Mouse (Mus musculus): ENCODE measurements around the gene Dnajc7. TPM values are rescaled to one million over a fixed set of nuclear protein-coding genes. Genes with fewer than 3 reads are reported as not detected.
"Not testable (repeated sequence)": the region's sequence is repeated elsewhere in the genome, so short reads cannot be mapped to it uniquely, and the experiment has no call there.

Gene Dnajc7
- total RNA-seq, 2 experiments from 2014 or later, result 158 TPM

- intact Hi-C loops (cut with DNase I), result no loop called here
- DNase-seq, result no peak
Observed at GRCm38 (mm10) chr11:100561748-100562147, 58.2 kb downstream of the Dnajc7 start.

DNA sequence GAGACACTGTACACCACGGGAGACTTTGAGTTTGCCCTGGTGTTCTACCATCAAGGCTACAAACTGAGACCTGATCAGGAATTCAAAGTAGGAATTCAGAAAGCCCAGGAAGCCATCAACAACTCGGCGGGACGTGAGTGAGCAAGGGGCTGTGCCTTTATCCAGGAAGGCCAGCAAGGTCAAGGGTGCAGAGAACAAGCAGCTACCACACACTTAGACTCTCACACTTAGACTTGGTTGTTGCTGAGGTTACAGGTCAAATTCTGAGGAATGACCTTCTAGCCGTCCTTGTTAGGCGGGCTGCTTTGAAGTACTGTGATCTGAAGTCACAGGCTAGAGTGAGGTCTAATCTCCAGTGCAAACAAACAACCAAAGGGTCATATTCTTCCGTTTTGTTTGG lies 60.5 kb downstream of the Dnajc7 start:
- no peak for DNase-seq
- intact Hi-C loops (cut with DNase I), result loop anchor here (2.0 to 5.0 kb wide), 3 partner anchors 73 to 197 kb away; no protein-coding TSS in a partner anchor

GRCm38 (mm10) chr11:100557563-100557962 lies 62.4 kb downstream of the Dnajc7 start:
- intact Hi-C loops (cut with DNase I), result loop anchor here (5.0 kb wide), 2 partner anchors 130 to 195 kb away; no protein-coding TSS in a partner anchor
- no peak for DNase-seq

GRCm38 (mm10) chr11:100555583-100555982 lies 64.4 kb downstream of the Dnajc7 start:
- intact Hi-C loops (cut with DNase I), result loop anchor here (2.0 to 5.0 kb wide), 3 partner anchors 43 to 193 kb away; no protein-coding TSS in a partner anchor
- peak; percentile 44 to 69 for DNase-seq

DNA sequence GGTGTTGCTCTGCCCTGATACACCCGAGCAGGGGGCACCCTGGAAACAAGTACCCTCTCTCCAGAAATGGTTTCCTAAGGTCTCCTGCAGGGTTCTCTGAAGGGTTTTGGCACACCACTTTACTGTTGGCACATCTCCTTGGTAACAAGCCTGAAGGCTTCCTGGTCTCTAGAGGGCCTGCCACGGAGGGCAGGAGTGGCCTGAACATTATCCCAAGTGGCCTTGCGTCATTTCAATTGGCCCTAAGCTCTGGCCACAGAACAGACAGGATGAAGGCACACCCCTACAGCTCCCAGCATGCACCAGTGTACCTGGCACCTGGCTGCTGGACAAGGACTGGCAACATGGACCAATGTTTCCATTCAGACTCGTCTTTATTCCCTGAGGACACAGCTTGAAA lies 67.1 kb downstream of the Dnajc7 start:
- intact Hi-C loops (cut with DNase I), result no loop called here
- no peak for DNase-seq

DNA sequence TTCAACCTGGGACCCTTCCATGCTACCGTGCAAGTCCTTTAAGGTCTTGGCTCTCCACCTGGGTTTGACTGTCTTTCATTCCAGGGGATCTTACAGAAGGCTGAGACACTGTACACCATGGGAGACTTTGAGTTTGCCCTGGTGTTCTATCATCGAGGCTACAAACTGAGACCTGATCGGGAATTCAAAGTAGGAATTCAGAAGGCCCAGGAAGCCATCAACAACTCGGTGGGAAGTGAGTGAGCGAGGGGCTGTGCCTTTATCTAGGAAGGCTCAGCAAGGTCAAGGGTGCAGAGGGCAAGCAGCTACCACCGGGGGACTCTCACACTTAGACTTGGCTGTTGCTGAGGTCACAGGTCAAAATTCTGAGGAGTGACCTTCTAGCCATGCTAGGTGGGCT lies 69.9 kb downstream of the Dnajc7 start:
- DNase-seq, result no peak
- intact Hi-C loops (cut with DNase I), result no loop called here

GRCm38 (mm10) chr11:100549466-100549865 lies 70.5 kb downstream of the Dnajc7 start:
- DNase-seq, result no peak
- intact Hi-C loops (cut with DNase I), result no loop called here

DNA sequence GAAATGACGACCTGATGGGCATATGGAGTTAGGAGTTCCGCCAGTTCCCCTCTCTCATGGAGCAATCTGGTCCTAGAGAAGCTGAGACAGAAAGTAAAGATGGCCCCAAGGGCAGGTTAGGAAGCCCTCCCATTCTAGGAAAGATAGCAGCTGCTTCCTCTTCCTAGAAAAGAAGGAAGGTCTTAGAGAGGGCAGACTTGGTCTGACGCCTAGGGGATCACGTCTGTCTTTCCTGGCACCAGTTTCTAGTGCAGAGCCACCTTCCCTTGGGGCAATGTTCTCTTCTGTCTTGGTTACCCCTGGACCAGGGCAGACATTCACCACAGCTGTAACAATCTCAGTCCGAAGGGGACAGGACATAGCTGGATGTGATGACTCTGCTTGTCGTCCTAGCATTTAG lies 71.8 kb downstream of the Dnajc7 start:
- no peak for DNase-seq
- intact Hi-C loops (cut with DNase I), result no loop called here

DNA sequence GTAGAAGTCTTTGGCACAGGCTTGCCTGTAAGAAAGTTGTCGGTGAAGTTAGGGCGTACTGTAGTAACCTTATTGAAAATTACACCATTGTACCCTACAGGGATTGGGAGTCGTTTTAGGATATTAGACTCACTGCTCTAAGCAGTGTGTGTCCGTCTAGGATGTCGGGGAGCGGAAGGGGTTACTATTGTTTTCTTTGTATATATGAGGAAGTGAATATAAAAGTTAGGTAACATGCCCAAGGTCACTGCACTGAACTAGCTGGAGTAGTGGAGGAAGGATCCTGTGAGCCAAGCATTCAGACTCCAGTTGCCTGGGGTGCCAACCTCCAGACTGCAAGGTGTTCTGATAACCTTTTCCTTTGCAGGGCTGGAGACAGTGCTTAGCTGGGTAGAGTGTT lies 73.0 kb downstream of the Dnajc7 start:
- intact Hi-C loops (cut with DNase I), result no loop called here
- no peak for DNase-seq

DNA sequence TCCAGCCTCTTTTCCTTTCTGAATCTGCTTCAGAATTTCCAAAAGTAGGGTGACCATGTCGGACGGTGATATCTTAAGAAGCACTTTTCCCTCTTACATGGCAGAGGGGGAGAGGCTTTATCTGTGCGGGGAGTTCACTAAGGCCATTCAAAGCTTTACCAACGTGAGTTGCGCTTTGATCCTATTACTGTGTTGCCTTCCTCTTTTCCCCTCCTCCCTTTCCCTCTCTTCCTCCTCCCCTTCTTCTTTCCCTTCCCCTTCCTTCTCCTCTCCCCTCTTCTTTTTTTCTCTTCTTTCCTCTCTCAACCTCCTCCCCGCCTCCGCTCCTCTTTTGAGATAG lies 74.3 kb downstream of the Dnajc7 start:
- no peak for DNase-seq
- intact Hi-C loops (cut with DNase I), result no loop called here

- DNase-seq, result peak; percentile 85 to 89
- intact Hi-C loops (cut with DNase I), result no loop called here
Observed at GRCm38 (mm10) chr11:100544832-100545745, 74.9 kb downstream of the Dnajc7 start, which contains the start of gene Ttc25. Gene Ttc25 (plus strand): TSS chr11:100545607.

DNA sequence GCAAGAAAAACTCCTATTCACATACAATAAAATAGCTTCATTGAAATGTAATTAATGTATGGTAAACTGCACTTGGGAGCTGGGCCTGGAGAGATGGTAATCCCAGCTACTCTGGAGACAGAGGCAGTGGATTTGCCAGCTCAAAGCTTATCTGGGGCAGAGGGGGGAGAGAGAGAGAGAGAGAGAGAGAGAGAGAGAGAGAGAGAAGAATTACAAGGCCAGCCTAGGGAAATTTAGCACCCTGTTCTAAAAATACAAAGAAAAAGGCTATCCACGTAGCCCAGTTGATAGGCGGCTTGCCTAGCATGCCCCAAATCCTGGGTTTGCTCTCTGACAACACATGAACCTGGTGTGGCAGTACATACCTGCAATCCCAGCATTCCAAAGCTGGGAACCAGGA lies 78.4 kb downstream of the Dnajc7 start:
- no peak for DNase-seq
- intact Hi-C loops (cut with DNase I), result no loop called here

GRCm38 (mm10) chr11:100540966-100541365 lies 79.0 kb downstream of the Dnajc7 start:
- intact Hi-C loops (cut with DNase I), result no loop called here
- no peak for DNase-seq

DNA sequence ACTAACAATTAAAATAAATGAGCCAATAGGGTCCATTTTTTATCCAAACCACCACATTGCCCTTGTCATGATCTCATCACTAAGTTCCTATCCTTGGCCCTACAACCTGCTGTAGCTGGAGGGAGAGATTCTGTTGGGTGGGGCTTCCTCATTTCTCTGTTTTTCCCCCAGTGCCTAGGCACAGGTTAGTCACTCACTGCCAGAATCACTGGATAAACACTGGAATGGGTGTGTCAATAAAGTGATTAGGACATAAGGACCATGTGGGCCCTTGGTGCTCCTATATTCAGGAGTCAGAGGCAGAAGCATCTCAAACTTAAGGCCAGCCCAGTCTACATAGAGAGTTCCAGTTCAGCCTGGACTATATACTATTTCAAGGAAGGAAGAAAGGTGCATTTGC lies 83.5 kb downstream of the Dnajc7 start:
- intact Hi-C loops (cut with DNase I), result no loop called here
- no peak for DNase-seq

DNA sequence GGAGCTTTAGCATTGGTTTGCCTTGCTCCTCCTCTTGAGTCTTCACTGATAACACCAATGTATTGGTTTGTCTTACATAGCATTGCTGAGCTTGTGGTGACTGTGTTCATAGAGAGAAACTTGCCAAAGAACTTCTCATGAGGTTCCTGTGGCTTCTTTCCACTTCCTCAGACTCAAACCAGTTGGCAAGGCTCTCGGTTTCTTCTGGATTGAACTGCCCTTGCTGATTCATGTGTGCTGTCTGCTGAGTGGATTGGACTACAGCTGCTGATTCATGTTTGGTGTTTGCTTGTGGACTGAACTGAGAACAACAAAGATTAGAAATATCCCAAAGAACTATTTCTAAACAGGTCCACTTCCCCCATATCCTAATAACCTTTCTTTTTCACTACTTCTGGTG lies 84.0 kb downstream of the Dnajc7 start:
- intact Hi-C loops (cut with DNase I), result no loop called here
- DNase-seq, result no peak

DNA sequence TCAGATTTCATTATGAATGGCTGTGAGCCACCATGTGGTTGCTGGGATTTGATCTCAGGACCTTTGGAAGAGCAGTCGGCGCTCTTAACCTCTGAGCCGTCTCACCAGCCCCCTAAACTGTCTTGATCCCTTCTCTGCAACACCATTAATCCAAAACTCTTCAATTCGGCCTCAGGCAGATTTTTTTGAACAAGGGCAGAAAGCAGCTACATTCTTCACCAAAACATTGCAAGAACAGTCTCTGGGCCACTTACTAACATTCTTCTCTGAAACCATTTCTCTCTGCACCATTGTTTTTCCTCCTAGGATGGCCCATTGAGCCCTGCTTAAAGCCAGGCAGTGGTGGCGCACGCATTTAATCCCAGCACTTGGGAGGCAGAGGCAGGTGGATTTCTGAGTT lies 85.1 kb downstream of the Dnajc7 start:
- DNase-seq; intact Hi-C loops (cut with DNase I): not testable (repeated sequence)

DNA sequence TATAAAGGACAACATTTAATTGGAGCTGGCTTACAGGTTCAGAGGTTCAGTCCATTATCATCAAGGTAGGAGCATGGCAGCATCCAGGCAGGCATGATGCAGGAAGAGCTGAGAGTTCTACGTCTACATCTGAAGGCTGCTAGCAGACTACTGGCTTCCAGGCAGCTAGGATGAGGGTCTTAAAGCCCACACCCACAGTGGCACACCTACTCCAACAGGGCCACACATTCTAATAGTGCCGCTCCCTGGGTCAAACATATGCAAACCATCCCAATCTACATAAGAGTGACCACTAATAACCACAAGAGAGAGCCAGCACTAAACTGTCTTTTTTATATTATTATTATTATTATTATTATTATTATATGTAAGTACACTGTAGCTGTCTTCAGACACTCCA lies 85.6 kb downstream of the Dnajc7 start:
- intact Hi-C loops (cut with DNase I); DNase-seq: not testable (repeated sequence)

DNA sequence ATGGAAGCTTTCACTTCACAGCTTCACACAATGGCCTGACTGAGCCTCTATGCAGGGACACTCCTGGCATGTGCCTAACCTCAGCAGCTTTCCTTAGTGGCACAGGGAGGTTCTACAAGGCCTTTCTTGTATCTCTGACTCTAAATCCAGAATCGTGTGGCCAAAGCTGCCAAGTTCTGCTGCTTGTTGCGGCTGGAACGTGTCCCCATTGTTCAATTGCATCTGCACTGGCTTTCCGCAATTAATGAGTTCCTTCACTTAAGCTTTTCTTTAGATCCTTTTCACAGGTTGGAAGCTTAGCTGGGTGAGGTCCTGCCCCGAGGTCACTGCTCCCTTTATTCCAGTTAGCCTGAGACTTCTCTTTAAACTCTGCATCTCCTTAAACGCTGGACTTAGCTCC lies 86.1 kb downstream of the Dnajc7 start:
- intact Hi-C loops (cut with DNase I), result no loop called here

More for the DNA sequence above, 86.1 kb downstream of the Dnajc7 start:
- DNase-seq, result no peak
